Mouse (Mus musculus) frontal cortex, postnatal 36 days (tissue): ENCODE measurements at regions not wholly inside any gene's neighbourhood (a gene's known extent, or its start where the extent isn't known, plus 50 kb on each side); places are given as distances from the start of the nearest gene placed in this dataset.

Source experiments
- DNase-seq, 2 experiments: peaks; one replicate each; pipeline ENCODE4 v3.0.0; 2022; ENCODE audit warnings: low spot score in 2 of 2

GRCm38 (mm10) chr2:117910781-117911180 is 200.9 kb upstream of the Thbs1 start:
- no peak for DNase-seq

GRCm38 (mm10) chr2:117912722-117913121 is 199.0 kb upstream of the Thbs1 start:
- DNase-seq, result no peak

GRCm38 (mm10) chr2:117913846-117914245 is 197.8 kb upstream of the Thbs1 start:
- DNase-seq, result no peak

GRCm38 (mm10) chr2:117915821-117916220 is 195.9 kb upstream of the Thbs1 start:
- DNase-seq, result no peak

GRCm38 (mm10) chr2:117917181-117917580 is 194.5 kb upstream of the Thbs1 start:
- no peak for DNase-seq

- DNase-seq, result no peak
Observed at GRCm38 (mm10) chr2:117924877-117925276, 186.8 kb upstream of the Thbs1 start.

GRCm38 (mm10) chr2:117925412-117925811 is 186.3 kb upstream of the Thbs1 start:
- DNase-seq, result no peak

GRCm38 (mm10) chr2:117928062-117928461 is 183.6 kb upstream of the Thbs1 start:
- no peak for DNase-seq

- DNase-seq, result no peak
Observed at GRCm38 (mm10) chr2:117929586-117929985, 182.1 kb upstream of the Thbs1 start.

- DNase-seq, result no peak
Observed at GRCm38 (mm10) chr2:117930895-117931537, 180.7 kb upstream of the Thbs1 start.

- DNase-seq, result no peak
Observed at GRCm38 (mm10) chr2:117936590-117936989, 175.1 kb upstream of the Thbs1 start.

GRCm38 (mm10) chr2:117938283-117939049 is 173.2 kb upstream of the Thbs1 start:
- DNase-seq, result no peak

- peak in 1 of 2 experiments; percentile 24 for DNase-seq
Observed at GRCm38 (mm10) chr2:117941517-117942096, 170.1 kb upstream of the Thbs1 start.

GRCm38 (mm10) chr2:117943666-117944065 is 168.0 kb upstream of the Thbs1 start:
- DNase-seq, result no peak

GRCm38 (mm10) chr2:117944325-117944724 is 167.4 kb upstream of the Thbs1 start:
- DNase-seq, result no peak

GRCm38 (mm10) chr2:117944942-117945341 is 166.7 kb upstream of the Thbs1 start:
- DNase-seq, result no peak

- DNase-seq, result no peak
Observed at GRCm38 (mm10) chr2:117950431-117951336, 161.0 kb upstream of the Thbs1 start.

GRCm38 (mm10) chr2:117951337-117951718 is 160.3 kb upstream of the Thbs1 start:
- no peak for DNase-seq

GRCm38 (mm10) chr2:117958737-117959136 is 152.9 kb upstream of the Thbs1 start:
- no peak for DNase-seq

- no peak for DNase-seq
Observed at GRCm38 (mm10) chr2:117959440-117959839, 152.2 kb upstream of the Thbs1 start.

- no peak for DNase-seq
Observed at GRCm38 (mm10) chr2:117962531-117962930, 149.1 kb upstream of the Thbs1 start.

GRCm38 (mm10) chr2:117963526-117963925 is 148.2 kb upstream of the Thbs1 start:
- no peak for DNase-seq
